Mouse (Mus musculus) embryonic facial prominence, embryonic 13.5 days (tissue): Measurements from ENCODE around the gene Nhlrc4. TPM values are rescaled to one million over a fixed set of nuclear protein-coding genes. Genes with fewer than 3 reads are reported as not detected.

Experiments
- ATAC-seq: fragments of 200-750 bp; cut with Nextera tagmentation; 2 replicates; pipeline ENCODE4 v1.8.0; 2017; ENCODE audit warnings: low read depth; ENCODE audit not compliant: insufficient number of reproducible peaks, insufficient read depth, low FRiP score, low TSS enrichment
- H3K27ac ChIP-seq: fragments of 300-500 bp; sonication (generic); 2 replicates; pipeline ENCODE4 v1.5.1; 2015; ENCODE audit warnings: moderate library complexity, mild to moderate bottlenecking, inconsistent platforms
- H3K27me3 ChIP-seq: fragments of 300-500 bp; sonication (generic); 2 replicates; pipeline ENCODE4 v1.6.1; 2015; ENCODE audit warnings: mild to moderate bottlenecking, inconsistent platforms
- H3K36me3 ChIP-seq: fragments of 300-500 bp; sonication (generic); 2 replicates; pipeline ENCODE4 v1.6.1; 2015; ENCODE audit warnings: mild to moderate bottlenecking, inconsistent platforms
- H3K4me1 ChIP-seq: fragments of 300-500 bp; sonication (generic); 2 replicates; pipeline ENCODE4 v1.6.1; 2015; ENCODE audit warnings: inconsistent platforms
- H3K4me2 ChIP-seq: fragments of 300-500 bp; sonication (generic); 2 replicates; pipeline ENCODE4 v1.6.1; 2015; ENCODE audit warnings: moderate library complexity, mild to moderate bottlenecking, inconsistent platforms
- H3K4me3 ChIP-seq: fragments of 300-500 bp; sonication (generic); 2 replicates; pipeline ENCODE4 v1.5.1; 2015; ENCODE audit warnings: mild to moderate bottlenecking, inconsistent platforms
- H3K9ac ChIP-seq: fragments of 300-500 bp; sonication (generic); 2 replicates; pipeline ENCODE4 v1.6.1; 2015; ENCODE audit warnings: mild to moderate bottlenecking, inconsistent platforms
- H3K9me3 ChIP-seq: fragments of 300-500 bp; sonication (generic); 2 replicates; pipeline ENCODE4 v1.6.1; 2016; ENCODE audit warnings: inconsistent platforms
- whole genome bisulfite sequencing: fragments of 180-500 bp; shearing (Covaris S2); methylation state at CpG from one replicate; pipeline ENCODE4 v1.1.7; 2015; ENCODE audit warnings: mixed read lengths; 5-methylcytosine and 5-hydroxymethylcytosine counted together
- polyA plus RNA-seq: library from polyadenylated mRNA; unstranded; fragments of >200 nt; fragmentation: Nextera tagmentation; extraction: Ambion mirVana; gene quantifications from 2 replicates; pipeline ENCODE4 v1.2.1, GENCODE M21; 2015

The Nhlrc4 gene
- polyA plus RNA-seq, 1 experiment from 2014 or later = not detected

DNA sequence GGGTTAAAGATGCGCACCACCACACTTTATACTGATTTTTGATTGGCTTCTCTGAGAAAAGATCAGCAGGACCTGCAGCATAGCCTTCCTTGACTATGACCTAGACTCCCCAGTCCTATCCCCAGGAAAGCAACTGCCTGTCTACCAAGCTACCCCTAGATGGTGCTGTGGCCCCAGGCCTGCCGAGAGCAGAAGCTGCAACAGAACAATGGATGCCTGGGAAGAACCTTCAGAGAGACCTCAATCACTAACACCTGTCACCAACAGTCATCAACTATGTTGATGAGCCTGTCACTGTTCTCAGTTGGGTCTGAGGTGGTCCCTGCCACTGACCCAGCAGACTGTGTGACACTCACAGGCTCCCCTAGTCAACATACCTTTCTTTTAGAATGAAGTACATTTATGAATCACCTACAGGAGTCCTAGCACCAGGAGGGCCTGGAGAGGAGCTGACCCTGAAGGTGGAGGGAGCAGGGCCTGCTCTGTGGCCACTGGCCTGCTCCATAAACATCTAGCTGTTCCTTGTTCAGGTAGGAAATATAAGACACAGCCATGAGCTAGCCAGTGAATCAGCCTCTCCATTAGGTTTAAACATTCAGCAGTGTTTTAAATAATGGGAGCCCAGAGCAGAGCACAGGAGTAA lies 50.7 kb downstream of the Nhlrc4 start:
- H3K27ac ChIP-seq = no peak overlapping the region
- H3K9me3 ChIP-seq = no peaks in the 10 kb centered on the region
- WGBS = 31% methylated on average over 2 of the region's 2 CpGs
- no peak for ATAC-seq
- H3K4me1 ChIP-seq = 0 out of 2 replicates have a peak, but pooled peaks cover 3% of the 10 kb centered on the region
- H3K9ac ChIP-seq = no peak overlapping the region
- H3K36me3 ChIP-seq = peaks cover 23% of the 10 kb centered on the region
- no peak overlapping the region for H3K4me2 ChIP-seq
- no peaks in the 10 kb centered on the region for H3K27me3 ChIP-seq
- no peak overlapping the region for H3K4me3 ChIP-seq

Other genes starting within 250 kb of the Nhlrc4 start
- gene Gng13, start 227.8 kb downstream of the Nhlrc4 start, polyA plus RNA-seq = 5.8 and 10.3 TPM in 2 replicates
- gene Chtf18, start 217.5 kb downstream of the Nhlrc4 start, polyA plus RNA-seq = 31.6 and 35.9 TPM in 2 replicates
- gene Rpusd1, start 217.3 kb downstream of the Nhlrc4 start, polyA plus RNA-seq = 28.0 and 28.9 TPM in 2 replicates
- gene Mslnl, start 208.9 kb downstream of the Nhlrc4 start, polyA plus RNA-seq = 0.83 TPM in 1 of 2 replicates, not detected in the other
- gene Msln, start 190.6 kb downstream of the Nhlrc4 start, polyA plus RNA-seq = 0.17 and 0.42 TPM in 2 replicates
- 24.7 and 24.9 TPM in 2 replicates for gene Narfl, start 171.2 kb downstream of the Nhlrc4 start, polyA plus RNA-seq
- gene Haghl, start 159.3 kb downstream of the Nhlrc4 start, polyA plus RNA-seq = 74.6 and 89.5 TPM in 2 replicates
- 0.20 and 0.25 TPM in 2 replicates for gene Ccdc78, start 158.4 kb downstream of the Nhlrc4 start, polyA plus RNA-seq
- gene Fam173a, start 152.1 kb downstream of the Nhlrc4 start, polyA plus RNA-seq = 65.3 and 78.1 TPM in 2 replicates
- not detected in 2 replicates for gene AC134908.4, start 149.3 kb downstream of the Nhlrc4 start, polyA plus RNA-seq
- gene Metrn, start 147.8 kb downstream of the Nhlrc4 start, polyA plus RNA-seq = 43.4 and 50.1 TPM in 2 replicates
- gene Fbxl16, start 135.9 kb downstream of the Nhlrc4 start, polyA plus RNA-seq = 3.6 and 4.2 TPM in 2 replicates
- 26.5 and 30.0 TPM in 2 replicates for gene Wdr24, start 121.3 kb downstream of the Nhlrc4 start, polyA plus RNA-seq
- gene Jmjd8, start 116.1 kb downstream of the Nhlrc4 start, polyA plus RNA-seq = 48.3 and 52.8 TPM in 2 replicates
- 319 and 353 TPM in 2 replicates for gene Stub1, start 111.6 kb downstream of the Nhlrc4 start, polyA plus RNA-seq
- 1.4 and 2.7 TPM in 2 replicates for gene Rhbdl1, start 107.7 kb downstream of the Nhlrc4 start, polyA plus RNA-seq
- 1.3 and 2.9 TPM in 2 replicates for gene Gm20683, start 103.2 kb downstream of the Nhlrc4 start, polyA plus RNA-seq
- 26.4 and 31.4 TPM in 2 replicates for gene Rhot2, start 100.1 kb downstream of the Nhlrc4 start, polyA plus RNA-seq
- 30.0 and 31.2 TPM in 2 replicates for gene Wdr90, start 83.5 kb downstream of the Nhlrc4 start, polyA plus RNA-seq
- 11.1 and 13.4 TPM in 2 replicates for gene Mcrip2, start 76.2 kb downstream of the Nhlrc4 start, polyA plus RNA-seq
- 47.1 and 50.6 TPM in 2 replicates for gene Mettl26, start 69.9 kb downstream of the Nhlrc4 start, polyA plus RNA-seq
- gene Wfikkn1, start 64.1 kb downstream of the Nhlrc4 start, polyA plus RNA-seq = 0.56 and 0.73 TPM in 2 replicates
- 32.9 and 36.6 TPM in 2 replicates for gene Rab40c, start 25.2 kb downstream of the Nhlrc4 start, polyA plus RNA-seq
- gene Pigq, start within 50 bp of the Nhlrc4 start, polyA plus RNA-seq = 50.6 and 53.8 TPM in 2 replicates
- gene A930017K11Rik, start 7.6 kb upstream of the Nhlrc4 start, polyA plus RNA-seq = 0.18 and 0.26 TPM in 2 replicates
- 23.4 and 24.2 TPM in 2 replicates for gene Capn15, start 40.8 kb upstream of the Nhlrc4 start, polyA plus RNA-seq
- gene Rab11fip3, start 124.6 kb upstream of the Nhlrc4 start, polyA plus RNA-seq = 22.8 and 23.5 TPM in 2 replicates
- 42.9 and 44.9 TPM in 2 replicates for gene Decr2, start 145.4 kb upstream of the Nhlrc4 start, polyA plus RNA-seq
- gene Nme4, start 150.6 kb upstream of the Nhlrc4 start, polyA plus RNA-seq = 138 and 142 TPM in 2 replicates
- gene Tmem8, start 168.3 kb upstream of the Nhlrc4 start, polyA plus RNA-seq = 1.4 and 1.7 TPM in 2 replicates
- gene Mrpl28, start 178.5 kb upstream of the Nhlrc4 start, polyA plus RNA-seq = 180 and 209 TPM in 2 replicates
- 9.9 and 10.5 TPM in 2 replicates for gene Axin1, start 193.7 kb upstream of the Nhlrc4 start, polyA plus RNA-seq